Mouse (Mus musculus) thymus, adult 2 months (tissue): ENCODE measurements at regions not wholly inside any gene's neighbourhood (a gene's known extent, or its start where the extent isn't known, plus 50 kb on each side); places are given as distances from the start of the nearest gene placed in this dataset.

ENCODE experiments used
- CTCF ChIP-seq: fragments of 200-500 bp; IDR thresholded peaks from 2 replicates; pipeline ENCODE4 v1.5.1; 2012; ENCODE audit warnings: mild to moderate bottlenecking, control low read depth, low read length, moderate library complexity, borderline replicate concordance; ENCODE audit not compliant: control insufficient read depth, poor library complexity, insufficient read depth; ENCODE audit errors: extremely low read depth
- POLR2A ChIP-seq: fragments of 200-500 bp; IDR thresholded peaks from 2 replicates; pipeline ENCODE4 v1.6.1; 2012; ENCODE audit warnings: mild to moderate bottlenecking, low read length, control low read depth, moderate library complexity; ENCODE audit not compliant: control insufficient read depth, poor library complexity, insufficient read depth; ENCODE audit errors: extremely low read depth

DNA sequence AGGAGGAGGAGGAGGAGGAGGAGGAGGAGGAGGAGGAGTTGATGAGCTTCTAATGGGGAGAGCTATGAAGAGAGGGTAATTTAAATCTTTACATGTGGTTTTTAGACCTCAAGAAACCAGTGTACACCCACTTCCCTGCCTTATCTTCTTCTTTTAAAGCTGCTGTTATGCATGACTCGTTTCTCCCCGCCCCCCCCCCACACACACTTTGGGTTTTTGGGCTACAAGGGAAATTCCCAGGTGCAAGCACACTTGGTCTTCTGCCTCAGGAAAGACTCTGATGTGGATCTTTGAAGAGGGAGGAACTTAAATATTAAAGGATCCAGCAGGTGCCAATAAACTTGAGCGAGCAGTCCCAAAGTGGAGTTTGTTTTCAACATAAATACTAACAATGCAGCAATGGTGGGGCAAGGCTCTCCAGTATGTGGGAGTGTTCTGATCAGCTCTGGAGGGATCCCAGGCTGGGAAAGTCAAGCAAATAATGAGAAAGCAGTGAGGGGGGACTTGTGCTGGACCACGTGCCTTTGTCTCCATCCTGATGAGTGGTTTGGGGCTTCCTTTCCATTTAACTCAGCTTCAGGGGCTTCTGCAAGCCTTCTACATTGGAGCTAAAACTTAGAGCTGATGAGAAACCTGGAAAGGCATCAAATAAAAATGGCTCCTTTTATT, 296.0 kb downstream of the Pten start:
- TF ChIP-seq POLR2A (no peak), CTCF (no peak)
